Comparison of ENCODE assay signal across 8 mouse cellular contexts in the genomic region with DNA sequence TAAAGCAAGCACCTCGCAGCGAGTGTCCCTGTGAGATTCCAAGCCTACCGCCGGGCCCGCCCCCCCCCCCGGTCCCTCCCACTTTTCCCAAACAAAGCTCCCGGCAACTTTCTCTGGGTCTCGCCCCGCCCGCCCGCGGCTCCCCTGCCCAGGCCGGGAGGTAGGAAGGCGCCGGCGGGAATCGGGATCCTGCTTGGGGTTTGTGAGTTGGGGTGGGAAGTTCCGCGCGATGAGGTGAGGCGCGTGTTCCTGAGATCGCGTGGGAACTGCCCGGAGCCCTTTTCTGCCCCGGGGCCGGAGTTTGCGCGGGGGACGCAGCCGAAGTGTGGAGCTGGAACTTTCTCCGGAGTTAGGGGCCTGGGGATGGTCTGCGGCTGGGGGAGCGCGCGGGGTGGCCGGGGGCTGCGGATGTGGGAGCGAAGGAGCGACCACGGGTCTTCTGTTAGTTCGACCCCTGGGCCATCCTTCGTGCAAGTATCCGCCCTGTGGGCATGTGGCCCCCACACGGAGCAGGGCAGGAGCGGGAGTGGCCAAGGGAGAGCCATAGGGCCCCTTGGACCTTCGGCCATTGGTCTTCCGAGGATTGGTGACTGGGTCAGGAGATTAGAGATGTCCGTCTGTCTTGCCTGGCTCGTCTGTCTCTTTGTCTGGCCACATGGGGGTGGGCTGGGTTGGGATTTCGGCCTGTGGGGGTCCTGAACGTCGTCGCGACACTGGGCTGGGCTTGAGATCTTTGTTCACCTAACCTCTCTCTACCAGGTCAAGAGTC. TPM values are rescaled to one million over a fixed set of nuclear protein-coding genes. Genes with fewer than 3 reads are reported as not detected.
DNase-seq lines count a peak whose midpoint lies in the region; ATAC-seq and TF ChIP-seq lines count a peak whose summit lies in the region.

Gene Tead2 (plus strand): TSS at position 81 of the 769 bp plus-strand sequence.

- peaks cover 9% of the 10 kb centered on the region for H3K27me3 ChIP-seq in heart, embryonic 11.5 days (ENCODE audit: control insufficient read depth, insufficient read depth, low read length)
- peaks cover 33% of the 10 kb centered on the region for H3K27me3 ChIP-seq in midbrain, embryonic 10.5 days (ENCODE audit: low read depth, poor library complexity, severe bottlenecking)

- peaks cover 28% of the 10 kb centered on the region for H3K36me3 ChIP-seq in heart, embryonic 11.5 days (ENCODE audit: control insufficient read depth, insufficient read depth, low read length)
- peaks cover 40% of the 10 kb centered on the region for H3K36me3 ChIP-seq in midbrain, embryonic 10.5 days

- peak within 1 kb of the TSS; percentile 88 for H3K4me2 ChIP-seq in heart, embryonic 11.5 days

- H3K9ac ChIP-seq in heart, embryonic 11.5 days (ENCODE audit: low read depth, low read length) = peak within 1 kb of the TSS; percentile 99

- ATAC-seq in heart, embryonic 11.5 days (replicated peaks; ENCODE audit: insufficient number of reproducible peaks, low FRiP score, low TSS enrichment) = peak; percentile 43
- no peak for ATAC-seq in inflammation-experienced regulatory T-cells, adult 6 months
- no peak for ATAC-seq in granulocyte monocyte progenitor cell, adult 5-6 weeks (replicated peaks; ENCODE audit: poor library complexity, severe bottlenecking)

- peaks cover 6% of the 10 kb centered on the region for H3K4me1 ChIP-seq in bone marrow, adult 2 months (ENCODE audit: control insufficient read depth, insufficient read depth, low read length)
- H3K4me1 ChIP-seq in heart, embryonic 11.5 days (ENCODE audit: control insufficient read depth, insufficient read depth, low read length) = peaks cover 23% of the 10 kb centered on the region
- H3K4me1 ChIP-seq in midbrain, embryonic 10.5 days = peaks cover 66% of the 10 kb centered on the region

- no peak for TF ChIP-seq POLR2A in bone marrow, adult 2 months (IDR thresholded peaks at IDR 0.05; ENCODE audit: borderline replicate concordance, control insufficient read depth, low read depth, low read length)

- no peak for TF ChIP-seq CTCF in bone marrow, adult 2 months (IDR thresholded peaks at IDR 0.05; ENCODE audit: control insufficient read depth, insufficient read depth, low read length)

- H3K4me3 ChIP-seq in bone marrow, adult 2 months (replicated peaks; ENCODE audit: control insufficient read depth, low read depth, low read length) = no peak within 1 kb of the TSS
- H3K4me3 ChIP-seq in heart, embryonic 11.5 days (ENCODE audit: low read depth, low read length) = peak within 1 kb of the TSS; percentile 86
- H3K4me3 ChIP-seq in midbrain, embryonic 10.5 days = peak within 1 kb of the TSS; percentile 95

- H3K9me3 ChIP-seq in heart, embryonic 11.5 days (replicated peaks; ENCODE audit: control insufficient read depth, low read length) = no peaks in the 10 kb centered on the region
- no peaks in the 10 kb centered on the region for H3K9me3 ChIP-seq in midbrain, embryonic 10.5 days (replicated peaks)

- DNase-seq in cerebellum, postnatal 10 days = peak; percentile 50 to 64
- DNase-seq in cerebellum, adult 11-12 months = no peak
- peak; percentile 64 to 71 for DNase-seq in kidney, postnatal 25 days
- peak; percentile 85 for DNase-seq in midbrain, embryonic 10.5 days (ENCODE audit: low spot score)

- WGBS in bone marrow, adult 2 months = 5% methylated on average over 54 of the region's 55 CpGs
- WGBS in heart, embryonic 11.5 days (ENCODE audit: insufficient replicate concordance) = under 1% methylated on average over 54 of the region's 55 CpGs
- under 1% methylated on average over 55 of the region's 55 CpGs for WGBS in midbrain, embryonic 10.5 days

- H3K27ac ChIP-seq in bone marrow, adult 2 months (ENCODE audit: control insufficient read depth, insufficient read depth, low read depth, low read length, poor library complexity) = no peak within 1 kb of the TSS
- peak within 1 kb of the TSS; percentile 97 for H3K27ac ChIP-seq in heart, embryonic 11.5 days (ENCODE audit: low read depth, low read length)
- peak within 1 kb of the TSS; percentile 100 for H3K27ac ChIP-seq in midbrain, embryonic 10.5 days (replicated peaks)

RNA-seq across cellular contexts. Expression of gene Tead2, which starts in this region (rescaled TPM):
- polyA plus RNA-seq in bone marrow, adult 2 months (2011; ENCODE audit: insufficient read depth, insufficient read length, low replicate concordance, missing spikeins) = 5.0 and 10.9 TPM in 2 replicates
- 129 and 131 TPM in 2 replicates for polyA plus RNA-seq in heart, embryonic 11.5 days (2014; fragmentation: Nextera tagmentation; extraction: Ambion mirVana)
- 365 and 367 TPM in 2 replicates for polyA plus RNA-seq in midbrain, embryonic 10.5 days (2016; fragmentation: Nextera tagmentation; extraction: Ambion mirVana)
- 1 to 10 TPM; 2.0 to 4.2 (median 3.2) TPM for polyA plus RNA-seq in inflammation-experienced regulatory T-cells, adult 6 months (2017; shearing (Covaris generic))
- total RNA-seq in granulocyte monocyte progenitor cell, adult 5-6 weeks (2014; fragmentation: Nextera tagmentation) = 0.62 TPM in 1 of 2 replicates, not detected in the other
- total RNA-seq in granulocyte monocyte progenitor cell, adult 5-6 weeks (2017) = not detected in 2 replicates

Comparison
In these comparisons a context has a peak if more than half of its experiments do, and no peak if none do; other contexts are left out.
1. RNA of gene Tead2 (polyA plus RNA-seq): 365 to 367 TPM in midbrain, embryonic 10.5 days and 129 to 131 TPM in heart, embryonic 11.5 days; 5.0 to 10.9 TPM in bone marrow, adult 2 months and 2.0 to 4.2 TPM in inflammation-experienced regulatory T-cells, adult 6 months; every median in the first group is over 10 times any median in the second.